Mouse (Mus musculus) heart, embryonic 10.5 days (tissue): ENCODE measurements around the gene Ccdc36. TPM values are rescaled to one million over a fixed set of nuclear protein-coding genes. Genes with fewer than 3 reads are reported as not detected.
A peak's percentile ranks its signal among the peaks of the same experiment; 100 is the strongest.

Source experiments
- DNase-seq: peaks from one replicate; pipeline ENCODE4 v3.0.0-alpha.2; 2017; ENCODE audit warnings: low spot score
- H3K27ac ChIP-seq: fragments of 300-500 bp; sonication (generic); 2 replicates; pipeline ENCODE4 v1.5.1; 2016; ENCODE audit warnings: mild to moderate bottlenecking
- H3K27me3 ChIP-seq: fragments of 300-500 bp; sonication (generic); 2 replicates; pipeline ENCODE4 v1.6.1; 2016; ENCODE audit warnings: mild to moderate bottlenecking; ENCODE audit not compliant: poor library complexity, insufficient read depth, severe bottlenecking
- H3K36me3 ChIP-seq: fragments of 300-500 bp; sonication (generic); 2 replicates; pipeline ENCODE4 v1.6.1; 2016; ENCODE audit warnings: mild to moderate bottlenecking, moderate library complexity
- H3K4me1 ChIP-seq: fragments of 300-500 bp; sonication (generic); 2 replicates; pipeline ENCODE4 v1.6.1; 2016; ENCODE audit warnings: mild to moderate bottlenecking
- H3K4me3 ChIP-seq: fragments of 300-500 bp; sonication (generic); 2 replicates; pipeline ENCODE4 v1.5.1; 2016; ENCODE audit warnings: mild to moderate bottlenecking, moderate library complexity
- H3K9me3 ChIP-seq: fragments of 300-500 bp; sonication (generic); 2 replicates; pipeline ENCODE4 v1.6.1; 2016; ENCODE audit warnings: mild to moderate bottlenecking, moderate library complexity
- WGBS: fragments of 180-500 bp; shearing (Covaris S2); methylation state at CpG from one replicate; pipeline ENCODE4 v1.1.7; 2016; 5-methylcytosine and 5-hydroxymethylcytosine counted together
- polyA plus RNA-seq: library from polyadenylated mRNA; unstranded; fragments of >200 nt; fragmentation: Nextera tagmentation; extraction: Ambion mirVana; gene quantifications from 2 replicates; pipeline ENCODE4 v1.2.1, GENCODE M21; 2016

The Ccdc36 gene
- polyA plus RNA-seq, result 1.1 and 1.5 TPM in 2 replicates

DNA sequence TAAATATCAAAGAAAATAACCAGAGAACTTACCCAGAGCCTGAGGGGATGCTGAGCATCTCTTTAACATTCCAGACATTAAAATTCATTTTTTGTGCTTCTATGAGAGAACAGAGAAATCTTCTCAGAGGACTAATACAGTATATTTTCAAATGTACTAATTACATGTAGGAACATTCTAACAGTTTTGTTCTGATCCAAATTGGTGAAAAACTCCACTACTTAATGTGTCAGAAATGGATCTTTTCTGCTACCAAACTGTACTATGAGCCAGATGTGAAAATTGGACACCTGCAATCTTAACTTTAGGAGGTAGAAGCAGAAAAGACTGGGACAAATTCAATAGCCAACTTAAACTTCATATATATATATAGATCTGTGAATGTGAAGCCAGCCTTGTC is at the start of gene Ccdc36:
TSS of gene Ccdc36 (minus strand) at position 101 of the 400 bp plus-strand sequence.
- DNase-seq, result no peak
- Histone ChIP-seq H3K4me1 (no peaks in the 10 kb centered on the region), H3K4me3 (no peak within 1 kb of the TSS), H3K27me3 (no peaks in the 10 kb centered on the region; the same call in 1 of the 2 replicates), H3K9me3 (no peaks in the 10 kb centered on the region), H3K36me3 (no peaks in the 10 kb centered on the region), H3K27ac (no peak within 1 kb of the TSS)

DNA sequence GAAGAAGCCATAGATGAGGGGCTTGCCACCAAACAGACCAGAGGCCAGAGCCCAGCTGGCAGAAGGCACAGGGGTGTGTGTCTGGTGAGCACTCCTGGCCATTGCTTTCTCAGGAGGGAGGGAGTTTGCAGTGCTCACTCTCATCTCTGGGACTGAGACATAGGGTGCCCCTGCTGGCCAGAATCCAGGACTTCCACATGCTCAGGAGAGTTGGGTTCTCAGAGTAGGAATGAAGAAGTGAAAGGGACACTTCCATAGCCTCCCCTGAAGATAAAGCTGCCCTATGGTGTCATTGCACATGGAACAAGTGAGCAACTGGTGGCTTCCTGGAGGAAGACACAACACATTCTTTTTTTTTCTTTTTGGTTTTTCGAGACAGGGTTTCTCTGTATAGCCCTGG is 46.2 kb upstream of the Ccdc36 start:
- Histone ChIP-seq H3K36me3 (no peaks in the 10 kb centered on the region), H3K27ac (no peak overlapping the region), H3K4me1 (peaks cover 9% of the 10 kb centered on the region), H3K4me3 (no peak overlapping the region), H3K9me3 (no peaks in the 10 kb centered on the region), H3K27me3 (no peaks in the 10 kb centered on the region)
- DNase-seq, result no peak
- 50% methylated on average over 1 of the region's 1 CpGs for WGBS

DNA sequence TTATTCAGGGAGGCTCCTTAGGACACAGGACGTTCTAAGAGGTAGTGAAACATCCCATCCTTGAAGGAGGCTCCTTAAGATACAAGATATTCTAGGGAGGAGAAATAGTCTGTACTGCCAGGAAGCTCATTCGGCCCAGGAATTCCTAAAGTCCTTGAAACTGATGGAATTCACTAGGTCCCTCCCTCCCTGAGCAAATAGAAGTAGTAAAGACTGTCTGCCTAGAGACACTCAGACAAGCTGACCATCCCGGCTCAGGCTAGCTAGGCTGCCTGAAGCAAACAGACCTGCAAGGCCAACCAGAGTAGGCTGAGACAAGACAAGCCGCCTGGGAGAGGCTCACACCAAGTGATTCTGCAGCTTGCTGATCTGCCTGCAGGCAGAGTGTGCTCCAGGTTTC is 41.6 kb upstream of the Ccdc36 start:
- Histone ChIP-seq H3K27ac (no peak overlapping the region), H3K27me3 (no peaks in the 10 kb centered on the region), H3K4me3 (no peak overlapping the region), H3K4me1 (no peaks in the 10 kb centered on the region), H3K9me3 (no peaks in the 10 kb centered on the region), H3K36me3 (peaks cover 23% of the 10 kb centered on the region)
- no peak for DNase-seq
- WGBS, result 65% methylated on average over 4 of the region's 4 CpGs

DNA sequence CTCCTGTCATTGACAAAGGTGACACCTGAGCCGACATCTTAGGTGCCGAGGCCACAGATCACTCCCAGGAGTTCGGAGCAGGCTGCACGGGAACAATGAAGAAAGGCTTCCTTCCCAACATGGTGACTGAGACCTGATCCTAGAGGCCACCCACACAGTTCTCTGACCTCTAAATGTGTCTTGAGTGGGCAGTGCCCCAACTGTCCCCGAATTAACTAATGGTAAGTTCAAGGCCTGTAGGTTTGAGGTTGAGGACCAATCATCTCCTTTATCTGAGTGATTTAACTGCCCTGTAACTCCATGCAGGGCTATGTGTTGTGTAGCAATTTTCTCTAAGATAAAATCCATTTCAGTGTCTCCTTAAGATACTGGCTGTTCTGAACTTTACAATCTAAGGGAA is 41.1 kb upstream of the Ccdc36 start:
- Histone ChIP-seq H3K27ac (no peak overlapping the region; the same call in 1 of the 2 replicates), H3K4me1 (no peaks in the 10 kb centered on the region), H3K27me3 (no peaks in the 10 kb centered on the region), H3K4me3 (no peak overlapping the region), H3K36me3 (peaks cover 28% of the 10 kb centered on the region), H3K9me3 (no peaks in the 10 kb centered on the region)
- no peak for DNase-seq
- WGBS, result 72% methylated on average over 5 of the region's 5 CpGs

DNA sequence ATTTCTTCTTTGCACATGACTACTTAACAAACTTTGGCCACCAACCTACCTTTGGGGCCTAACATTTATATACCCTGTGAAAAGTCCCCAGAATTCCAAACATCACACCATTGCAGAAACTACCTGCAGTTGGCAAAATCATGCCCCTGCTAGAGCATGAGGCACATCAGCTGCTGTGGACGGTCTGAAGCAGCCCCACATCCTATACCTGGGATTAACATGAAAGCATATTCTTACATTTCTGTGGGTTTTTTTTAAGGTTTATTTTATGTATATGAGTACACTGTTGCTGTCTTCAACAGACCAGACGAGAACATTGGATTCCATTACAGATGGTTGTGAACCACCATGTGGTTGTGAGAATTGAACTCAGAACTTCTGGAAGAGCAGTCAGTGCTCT is 37.9 kb upstream of the Ccdc36 start:
- no peak overlapping the region for H3K27ac ChIP-seq
- H3K36me3 ChIP-seq, result peaks cover 47% of the 10 kb centered on the region
- 85% methylated on average over 2 of the region's 2 CpGs for WGBS
- no peaks in the 10 kb centered on the region for H3K27me3 ChIP-seq
- H3K4me3 ChIP-seq, result no peak overlapping the region
- no peak for DNase-seq
- peaks cover 16% of the 10 kb centered on the region for H3K4me1 ChIP-seq
- no peaks in the 10 kb centered on the region for H3K9me3 ChIP-seq

DNA sequence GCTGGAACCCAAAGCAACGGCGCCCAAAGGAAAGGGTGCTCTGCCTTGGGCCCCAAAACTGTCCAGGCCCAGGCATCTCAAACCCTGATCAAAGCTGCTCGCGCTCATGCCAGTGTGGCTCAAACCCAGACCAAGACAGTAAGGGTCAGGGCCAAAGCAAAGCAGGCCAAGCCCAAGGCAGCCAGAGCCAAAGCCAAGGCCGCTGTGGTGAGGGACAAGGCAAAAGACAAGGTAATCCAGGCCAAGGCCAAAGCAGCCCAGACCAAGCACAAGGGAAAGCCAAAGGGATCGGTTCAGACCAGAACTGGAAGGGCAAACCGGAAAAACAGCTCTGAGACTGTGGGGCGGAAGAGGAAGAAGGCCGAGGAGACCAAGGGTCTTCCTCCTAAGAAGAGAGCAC is 35.4 kb upstream of the Ccdc36 start:
- DNase-seq, result no peak
- no peaks in the 10 kb centered on the region for H3K9me3 ChIP-seq
- H3K36me3 ChIP-seq, result peaks cover 47% of the 10 kb centered on the region
- WGBS, result 96% methylated on average over 9 of the region's 9 CpGs
- no peak overlapping the region for H3K27ac ChIP-seq
- no peak overlapping the region for H3K4me3 ChIP-seq
- H3K27me3 ChIP-seq, result no peaks in the 10 kb centered on the region
- H3K4me1 ChIP-seq, result peaks cover 19% of the 10 kb centered on the region

DNA sequence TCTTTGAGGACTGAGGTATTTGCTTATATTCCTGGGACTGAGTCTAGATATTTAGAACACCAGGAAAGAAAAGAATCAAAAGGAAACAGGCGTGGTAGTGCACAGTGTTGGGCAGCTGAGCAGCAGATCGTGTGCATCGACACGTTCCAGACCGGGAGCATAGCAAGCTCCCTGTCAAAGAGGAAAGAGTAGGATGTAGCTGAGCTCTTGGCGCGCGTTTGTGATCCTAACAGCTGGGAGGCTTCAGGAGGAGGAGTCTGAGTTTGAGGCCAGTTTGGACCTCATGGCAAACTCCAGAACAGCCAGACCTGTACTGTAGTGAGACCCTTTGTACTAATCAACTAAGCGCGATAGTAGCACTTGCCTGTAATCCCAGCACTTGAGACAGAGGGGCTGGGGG is 33.9 kb upstream of the Ccdc36 start:
- no peaks in the 10 kb centered on the region for H3K9me3 ChIP-seq
- H3K4me1 ChIP-seq, result peaks cover 19% of the 10 kb centered on the region
- H3K27ac ChIP-seq, result no peak overlapping the region
- H3K4me3 ChIP-seq, result peak overlapping the region; percentile 92; the same call in 1 of the 2 replicates
- WGBS, result 88% methylated on average over 10 of the region's 10 CpGs
- DNase-seq, result no peak
- H3K36me3 ChIP-seq, result peaks cover 43% of the 10 kb centered on the region
- no peaks in the 10 kb centered on the region for H3K27me3 ChIP-seq

DNA sequence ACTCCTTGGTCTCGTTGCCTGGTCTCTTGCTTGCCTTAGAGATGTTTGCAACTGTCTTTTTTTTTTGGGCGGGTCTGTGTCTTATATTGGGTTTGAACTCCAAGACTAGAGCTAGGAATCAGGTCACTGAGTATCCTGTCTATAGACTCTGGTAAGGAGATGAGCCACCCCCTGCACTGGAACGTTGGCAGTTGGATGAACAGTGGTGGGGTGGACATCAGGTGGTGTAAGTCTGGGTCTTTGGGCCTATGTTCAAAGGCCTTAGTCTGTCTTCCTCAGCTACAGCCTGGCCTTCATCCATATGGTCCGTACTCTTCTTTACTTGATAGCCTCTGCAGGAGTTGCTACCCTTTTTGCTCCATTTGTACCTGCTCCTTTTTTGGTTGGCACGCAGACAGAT is 33.4 kb upstream of the Ccdc36 start:
- Histone ChIP-seq H3K9me3 (no peaks in the 10 kb centered on the region), H3K27me3 (no peaks in the 10 kb centered on the region), H3K4me3 (peak overlapping the region; percentile 92), H3K4me1 (peaks cover 19% of the 10 kb centered on the region), H3K27ac (peak overlapping the region; percentile 96; the same call in 1 of the 2 replicates), H3K36me3 (peaks cover 39% of the 10 kb centered on the region)
- WGBS, result 88% methylated on average over 5 of the region's 5 CpGs
- DNase-seq, result no peak

DNA sequence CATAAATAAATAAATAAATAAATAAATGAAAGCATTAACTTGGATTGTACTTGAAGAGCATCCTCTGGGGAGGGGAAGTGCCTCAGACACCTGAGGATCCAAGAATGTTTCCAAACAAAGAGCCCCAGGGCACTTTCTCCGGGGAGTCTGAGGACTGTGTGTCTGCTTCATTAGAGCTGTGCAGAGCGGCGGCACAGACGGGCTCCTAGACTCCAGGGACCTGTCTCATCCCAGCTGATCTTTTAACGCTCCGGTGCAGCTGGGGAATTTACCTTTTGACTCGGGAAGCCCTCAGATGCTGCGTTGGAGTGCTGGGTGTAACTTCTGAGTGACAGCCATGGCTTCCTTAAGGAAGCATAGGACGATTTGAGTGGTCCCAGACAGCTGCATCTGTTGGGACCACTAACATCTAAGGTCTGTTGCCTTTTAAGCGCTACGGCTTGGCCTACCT is 32.9 kb upstream of the Ccdc36 start, which contains the start of gene Klhdc8b:
TSS of gene Klhdc8b (minus strand) at position 401 of the 451 bp plus-strand sequence.
- Histone ChIP-seq H3K27ac (peak within 1 kb of the TSS; percentile 96), H3K4me3 (peak within 1 kb of the TSS; percentile 92), H3K36me3 (peaks cover 37% of the 10 kb centered on the region), H3K9me3 (no peaks in the 10 kb centered on the region), H3K4me1 (peaks cover 21% of the 10 kb centered on the region), H3K27me3 (no peaks in the 10 kb centered on the region)
- no peak for DNase-seq
- WGBS, result 32% methylated on average over 11 of the region's 11 CpGs

DNA sequence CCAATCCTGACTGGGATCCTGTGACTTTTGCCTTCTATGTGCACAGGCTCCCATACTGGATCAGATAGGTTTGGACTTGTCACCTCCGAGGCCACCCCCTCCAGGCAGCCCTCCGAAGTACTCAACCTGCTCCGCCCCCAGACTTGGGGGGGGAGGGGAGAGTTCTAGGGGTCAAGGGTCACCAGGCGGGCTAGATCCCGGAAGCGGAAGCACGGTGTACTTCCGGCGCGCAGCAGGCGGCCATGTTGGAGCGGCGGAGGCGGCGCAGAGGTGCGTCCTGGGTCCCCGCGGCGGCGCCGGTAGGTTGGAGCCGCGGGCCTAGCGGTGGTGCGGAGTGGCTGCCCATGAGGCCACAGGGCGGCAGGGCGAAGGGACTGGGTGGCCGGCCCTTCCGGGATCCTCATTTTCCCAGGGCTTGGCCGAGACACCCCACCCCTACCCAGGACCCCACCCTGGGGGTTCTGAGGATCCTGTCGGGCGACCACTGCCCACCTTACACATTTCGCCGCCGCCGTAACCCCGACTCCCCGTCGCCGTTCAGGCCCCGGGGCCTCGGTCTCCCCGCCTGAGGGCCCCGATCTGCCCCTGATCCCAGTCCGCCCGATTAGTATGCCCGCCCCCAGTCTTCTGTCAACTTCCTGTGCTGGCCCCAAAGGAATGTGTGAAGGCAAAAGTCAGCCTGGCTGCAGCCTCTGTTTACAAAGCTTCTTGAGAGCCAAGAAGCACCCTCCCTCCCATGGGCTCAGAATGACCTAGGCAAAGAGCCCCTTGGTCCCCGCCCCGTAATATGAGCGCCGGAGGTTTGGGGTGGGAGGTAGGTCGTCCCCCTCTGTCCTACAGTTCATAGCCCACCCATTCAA is 32.3 kb upstream of the Ccdc36 start, which contains the start of gene Ccdc71:
TSS of gene Ccdc71 (plus strand) at position 209 of the 860 bp plus-strand sequence.
- peak within 1 kb of the TSS; percentile 96 for H3K27ac ChIP-seq
- peaks cover 27% of the 10 kb centered on the region for H3K4me1 ChIP-seq
- under 1% methylated on average over 52 of the region's 52 CpGs for WGBS

DNA sequence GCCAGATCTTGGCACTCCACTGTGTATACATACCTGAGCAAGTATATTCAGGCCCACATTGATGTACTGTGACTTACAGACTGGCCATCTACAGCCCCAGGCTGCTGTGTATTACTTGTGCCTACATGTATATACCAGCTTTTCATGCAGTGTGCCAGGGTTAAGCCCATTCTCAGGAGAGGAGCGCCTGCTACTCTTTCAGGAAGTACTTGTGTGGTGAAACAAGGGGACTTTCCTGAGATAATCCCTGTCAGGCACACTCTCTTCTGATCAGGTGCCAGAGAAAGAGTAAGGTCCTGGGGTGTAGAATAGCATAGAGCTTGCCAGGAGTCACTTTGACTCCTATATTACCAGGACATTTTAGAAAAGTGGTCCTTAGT is 31.6 kb upstream of the Ccdc36 start:
- Histone ChIP-seq H3K4me1 (peaks cover 29% of the 10 kb centered on the region), H3K9me3 (no peaks in the 10 kb centered on the region), H3K36me3 (peaks cover 24% of the 10 kb centered on the region), H3K4me3 (peak overlapping the region; percentile 92), H3K27ac (peak overlapping the region; percentile 96), H3K27me3 (no peaks in the 10 kb centered on the region)
- WGBS, result 80% methylated on average over 1 of the region's 1 CpGs
- DNase-seq, result no peak

More for the DNA sequence above, 32.3 kb upstream of the Ccdc36 start, which contains the start of gene Ccdc71:
- Histone ChIP-seq H3K9me3 (no peaks in the 10 kb centered on the region), H3K27me3 (no peaks in the 10 kb centered on the region), H3K4me3 (peak within 1 kb of the TSS; percentile 92), H3K36me3 (peaks cover 30% of the 10 kb centered on the region)
- peak; percentile 94 for DNase-seq

DNA sequence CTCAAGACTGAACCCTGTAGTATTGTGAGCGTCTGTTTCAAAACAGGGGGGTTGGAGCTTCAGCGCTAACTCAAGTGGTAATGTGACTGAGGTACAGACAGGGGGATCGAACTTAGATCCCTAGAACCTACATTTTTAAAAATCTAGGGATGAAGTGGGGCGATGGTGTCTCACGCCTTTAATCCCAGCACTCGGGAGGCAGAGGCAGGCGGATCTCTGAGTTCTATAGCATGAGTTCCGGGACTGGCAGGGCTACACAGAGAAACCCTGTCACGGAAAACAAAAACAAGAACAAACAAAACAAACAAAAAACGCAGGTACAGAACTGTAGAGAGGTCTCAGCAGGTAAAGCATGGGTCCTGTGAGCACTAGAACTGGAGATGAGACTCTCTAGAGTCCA is 28.7 kb upstream of the Ccdc36 start:
- H3K27ac ChIP-seq, result no peak overlapping the region
- no peaks in the 10 kb centered on the region for H3K27me3 ChIP-seq
- H3K4me1 ChIP-seq, result peaks cover 38% of the 10 kb centered on the region
- WGBS, result 81% methylated on average over 10 of the region's 10 CpGs
- H3K36me3 ChIP-seq, result peaks cover 3% of the 10 kb centered on the region; the same call in 1 of the 2 replicates
- no peaks in the 10 kb centered on the region for H3K9me3 ChIP-seq
- H3K4me3 ChIP-seq, result no peak overlapping the region
- no peak for DNase-seq

DNA sequence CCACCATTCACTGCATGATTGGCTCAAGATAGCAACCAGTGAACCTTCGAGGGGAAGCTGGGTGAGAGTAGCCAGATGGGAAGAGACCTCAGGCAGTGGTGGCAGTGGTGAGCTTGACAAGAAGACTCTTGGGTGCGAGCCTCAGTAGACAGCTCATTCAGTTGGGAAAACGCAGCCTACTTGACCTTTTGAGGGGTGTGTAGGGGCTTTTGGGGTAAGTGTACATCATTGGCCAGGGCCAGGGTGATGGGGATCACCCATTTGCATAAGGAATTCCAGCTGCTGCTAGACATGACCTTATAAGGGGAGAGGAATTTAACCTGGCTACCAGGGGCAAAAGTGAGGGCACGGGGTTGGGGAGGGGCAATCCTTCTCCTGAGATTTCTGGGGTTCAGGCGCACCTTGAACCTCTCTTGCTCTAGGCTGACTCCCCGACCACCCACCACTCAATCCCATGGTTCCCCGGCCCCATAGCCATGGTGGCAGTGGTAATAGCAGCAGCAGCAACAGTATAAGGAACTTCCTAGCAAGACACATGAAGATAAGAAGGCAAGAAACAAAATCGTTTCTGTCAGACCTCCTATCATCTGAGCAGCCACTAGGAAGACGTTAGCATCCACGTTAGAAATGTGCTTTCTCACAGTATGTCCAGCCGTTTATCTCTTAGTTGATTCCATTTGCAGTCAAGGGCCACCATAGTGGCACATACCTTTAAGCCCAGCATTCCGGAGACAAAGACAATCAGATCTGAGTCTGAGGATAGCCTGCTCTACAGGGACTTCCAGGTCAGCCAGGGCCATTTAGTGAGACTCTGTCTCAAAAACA is 27.7 kb upstream of the Ccdc36 start:
- Histone ChIP-seq H3K27ac (no peak overlapping the region), H3K36me3 (peaks cover 3% of the 10 kb centered on the region; the same call in 1 of the 2 replicates), H3K9me3 (no peaks in the 10 kb centered on the region), H3K27me3 (no peaks in the 10 kb centered on the region), H3K4me3 (no peak overlapping the region), H3K4me1 (peaks cover 39% of the 10 kb centered on the region)
- DNase-seq, result no peak
- WGBS, result 59% methylated on average over 12 of the region's 12 CpGs
